Mouse (Mus musculus) kidney, adult 9 months (tissue): ENCODE measurements around the gene Saal1.
"Not testable (repeated sequence)": the region's sequence is repeated elsewhere in the genome, so short reads cannot be mapped to it uniquely, and the experiment has no call there.

Experiments
- DNase-seq: peaks from one replicate; pipeline ENCODE4 v3.0.0; 2022

The Saal1 gene

GRCm38 (mm10) chr7:46686827-46687226 is 23.7 kb downstream of the Saal1 start:
- no peak for DNase-seq

- DNase-seq: no peak
Measured at GRCm38 (mm10) chr7:46680732-46681131, 29.7 kb downstream of the Saal1 start.

GRCm38 (mm10) chr7:46679044-46679443 is 31.4 kb downstream of the Saal1 start:
- DNase-seq: not testable (repeated sequence)

GRCm38 (mm10) chr7:46678417-46678816 is 32.1 kb downstream of the Saal1 start:
- no peak for DNase-seq

GRCm38 (mm10) chr7:46676808-46677360 is 33.6 kb downstream of the Saal1 start:
- no peak for DNase-seq

GRCm38 (mm10) chr7:46675886-46676285 is 34.6 kb downstream of the Saal1 start:
- DNase-seq: no peak

- DNase-seq: no peak
Measured at GRCm38 (mm10) chr7:46675061-46675460, 35.4 kb downstream of the Saal1 start.

- no peak for DNase-seq
Measured at GRCm38 (mm10) chr7:46672160-46672672, 38.3 kb downstream of the Saal1 start, which contains the start of gene Tph1. Tph1 (minus strand) TSS chr7:46672537.

GRCm38 (mm10) chr7:46667256-46667655 is 43.2 kb downstream of the Saal1 start:
- no peak for DNase-seq

- peak; percentile 41 for DNase-seq
Measured at GRCm38 (mm10) chr7:46665236-46665635, 45.2 kb downstream of the Saal1 start.

- no peak for DNase-seq
Measured at GRCm38 (mm10) chr7:46661591-46662090, 48.8 kb downstream of the Saal1 start.

- no peak for DNase-seq
Measured at GRCm38 (mm10) chr7:46652279-46652678, 58.2 kb downstream of the Saal1 start.

GRCm38 (mm10) chr7:46650231-46650630 is 60.2 kb downstream of the Saal1 start:
- DNase-seq: not testable (repeated sequence)

- DNase-seq: no peak
Measured at GRCm38 (mm10) chr7:46648431-46649140, 61.9 kb downstream of the Saal1 start.

- peak; percentile 18 for DNase-seq
Measured at GRCm38 (mm10) chr7:46643172-46643571, 67.3 kb downstream of the Saal1 start.

GRCm38 (mm10) chr7:46640062-46640461 is 70.4 kb downstream of the Saal1 start:
- no peak for DNase-seq

GRCm38 (mm10) chr7:46639692-46640031 is 70.8 kb downstream of the Saal1 start, which contains the start of gene Sergef:
Sergef (minus strand) TSS chr7:46639807.
- peak; percentile 91 for DNase-seq

GRCm38 (mm10) chr7:46638889-46639691 is 71.4 kb downstream of the Saal1 start:
- peak; percentile 13 for DNase-seq
